In genomic region chr6:86593146-86593897, GRCm38 (mm10) we compare ENCODE assay signal across 13 mouse cellular contexts. TPM values are rescaled to one million over a fixed set of nuclear protein-coding genes. Genes with fewer than 3 reads are reported as not detected.
DNase-seq lines count a peak whose midpoint lies in the region; ATAC-seq and TF ChIP-seq lines count a peak whose summit lies in the region.
"Had no signal": no experiment of that assay in that cellular context is flagged by ENCODE, and none has a peak within 500 bp of the region (broad histone marks: within the 10 kb centered on the region; RNA-seq: fewer than 3 reads in every experiment).

No protein-coding gene starts in this region.

- no peak for TF ChIP-seq POLR2A in heart, adult 2 months (IDR thresholded peaks at IDR 0.05; ENCODE audit: insufficient read depth, low read depth, low read length)

- H3K27ac ChIP-seq in heart, adult 2 months, result no peak overlapping the region
- no peak overlapping the region for H3K27ac ChIP-seq in midbrain, embryonic 11.5 days (ENCODE audit: low read depth, low read length)
- H3K27ac ChIP-seq: embryonic facial prominence, embryonic 13.5 days; heart, embryonic 13.5 days; limb, embryonic 12.5 days had no signal

- DNase-seq in heart, adult 2 months, result no peak
- no peak for DNase-seq in heart, adult 11 months
- peak; percentile 80 for DNase-seq in CD4-positive, CD25-positive, alpha-beta regulatory T cell, adult 2 months (ENCODE audit: low read depth, low spot score)
- DNase-seq in splenic B cell, adult 2 months (ENCODE audit: low read depth, low spot score), result peak; percentile 61
- no peak for DNase-seq in left cerebral cortex, adult 8-10 months (ENCODE audit: low spot score in 2 of 2)
- no peak for DNase-seq in left cerebral cortex, postnatal 25 days (ENCODE audit: low spot score in 2 of 2)
- DNase-seq in midbrain, embryonic 11.5 days (ENCODE audit: low spot score, missing footprints), result no peak
- DNase-seq: cerebellum, adult 2 months had no signal

- no peak overlapping the region for H3K4me3 ChIP-seq in heart, adult 2 months
- no peak overlapping the region for H3K4me3 ChIP-seq in midbrain, embryonic 11.5 days (ENCODE audit: low read depth, low read length)
- H3K4me3 ChIP-seq: embryonic facial prominence, embryonic 13.5 days; heart, embryonic 13.5 days; limb, embryonic 12.5 days had no signal

- ATAC-seq in erythroblast, adult 5-6 weeks (replicated peaks; ENCODE audit: low FRiP score, poor library complexity, severe bottlenecking), result peak; percentile 47
- no peak for ATAC-seq in midbrain, embryonic 11.5 days (ENCODE audit: low FRiP score)
- ATAC-seq: forebrain, embryonic 16.5 days had no signal

- H3K27me3 ChIP-seq in heart, adult 2 months (ENCODE audit: control insufficient read depth, insufficient read depth, low read length), result no peaks in the 10 kb centered on the region
- H3K27me3 ChIP-seq in splenic B cell, adult 2 months (ENCODE audit: control insufficient read depth, insufficient read depth, low read length, poor library complexity, severe bottlenecking), result no peaks in the 10 kb centered on the region
- no peaks in the 10 kb centered on the region for H3K27me3 ChIP-seq in midbrain, embryonic 11.5 days (ENCODE audit: control insufficient read depth, insufficient read depth, low read length)
- H3K27me3 ChIP-seq: embryonic facial prominence, embryonic 13.5 days; limb, embryonic 12.5 days had no signal

- TF ChIP-seq EP300 in heart, adult 2 months (IDR thresholded peaks at IDR 0.05; ENCODE audit: insufficient read depth, low read depth, low read length), result no peak

- intact Hi-C loops in heart, adult 2 months (cut with DNase I), result no loop called here
- intact Hi-C loops in left cerebral cortex, postnatal 25 days (cut with DNase I), result no loop called here

- H3K9me3 ChIP-seq in midbrain, embryonic 11.5 days (ENCODE audit: control insufficient read depth, low read length), result no peaks in the 10 kb centered on the region; the same call in 1 of the 2 replicates
- H3K9me3 ChIP-seq: embryonic facial prominence, embryonic 13.5 days; heart, embryonic 13.5 days had no signal

- no peaks in the 10 kb centered on the region for H3K36me3 ChIP-seq in heart, adult 2 months (ENCODE audit: control insufficient read depth, insufficient read depth, low read length)
- H3K36me3 ChIP-seq in splenic B cell, adult 2 months (ENCODE audit: control insufficient read depth, insufficient read depth, low read length, poor library complexity, severe bottlenecking), result no peaks in the 10 kb centered on the region
- no peaks in the 10 kb centered on the region for H3K36me3 ChIP-seq in midbrain, embryonic 11.5 days (ENCODE audit: control insufficient read depth, insufficient read depth, low read length)
- H3K36me3 ChIP-seq: embryonic facial prominence, embryonic 13.5 days; heart, embryonic 13.5 days; limb, embryonic 12.5 days had no signal

- TF ChIP-seq CTCF in heart, adult 2 months (IDR thresholded peaks at IDR 0.05), result 0 out of 2 replicates have a peak, but pooled peaks have one; percentile 4

- no peaks in the 10 kb centered on the region for H3K4me1 ChIP-seq in heart, adult 2 months (ENCODE audit: control insufficient read depth, insufficient read depth, low read length)
- H3K4me1 ChIP-seq in midbrain, embryonic 11.5 days (ENCODE audit: control insufficient read depth, insufficient read depth, low read length), result no peaks in the 10 kb centered on the region
- H3K4me1 ChIP-seq: heart, embryonic 13.5 days; limb, embryonic 12.5 days had no signal

- H3K79me2 ChIP-seq in heart, adult 2 months (replicated peaks; ENCODE audit: control insufficient read depth, insufficient read depth, low read length), result no peaks in the 10 kb centered on the region

- no peak overlapping the region for H3K9ac ChIP-seq in heart, adult 2 months (ENCODE audit: low read depth, low read length)
- H3K9ac ChIP-seq in midbrain, embryonic 11.5 days (ENCODE audit: low read length), result no peak overlapping the region
- H3K9ac ChIP-seq: embryonic facial prominence, embryonic 13.5 days; heart, embryonic 13.5 days; limb, embryonic 12.5 days had no signal

- H3K4me2 ChIP-seq in midbrain, embryonic 11.5 days, result no peak overlapping the region
- H3K4me2 ChIP-seq: embryonic facial prominence, embryonic 13.5 days; heart, embryonic 13.5 days; limb, embryonic 12.5 days had no signal

- WGBS in heart, adult 2 months, result 74% methylated on average over 10 of the region's 10 CpGs
- 85% methylated on average over 10 of the region's 10 CpGs for WGBS in midbrain, embryonic 11.5 days

RNA-seq across cellular contexts. Expression of gene Asprv1, which starts 34.6 kb away (rescaled TPM):
- under 1 TPM in 1 of 2 experiments, not detected in 1; 0.31 TPM for total RNA-seq in heart, adult 2 months (2021)
- polyA plus RNA-seq in heart, adult 2 months (2012; rRNA removed), result 0.09 and 0.21 TPM in 2 replicates
- 6.1 and 10.2 TPM in 2 replicates for total RNA-seq in erythroblast, adult 5-6 weeks (2015; ENCODE audit: low replicate concordance)
- total RNA-seq in erythroblast, adult 5-6 weeks (2017; ENCODE audit: low replicate concordance), result 0.28 and 1.4 TPM in 2 replicates
- 1 to 10 TPM; 1.5 to 2.1 (median 2.0) TPM for total RNA-seq in left cerebral cortex, adult 8-10 months (2022)
- total RNA-seq in left cerebral cortex, postnatal 25 days (2021), result 1 to 10 TPM; 1.1 to 2.3 TPM
- 0.37 and 0.68 TPM in 2 replicates for polyA plus RNA-seq in midbrain, embryonic 11.5 days (2014; fragmentation: Nextera tagmentation; extraction: Ambion mirVana)

Comparison
In these comparisons a context has a peak if more than half of its experiments do, and no peak if none do; other contexts are left out.
1. DNase-seq: peak in CD4-positive, CD25-positive, alpha-beta regulatory T cell, adult 2 months (single experiment) and splenic B cell, adult 2 months (single experiment); none in heart, adult 2 months (0 of 2), heart, adult 11 months (single experiment), left cerebral cortex, adult 8-10 months (0 of 2), left cerebral cortex, postnatal 25 days (0 of 2) and midbrain, embryonic 11.5 days (single experiment).